Mouse (Mus musculus): ENCODE measurements at regions not wholly inside any gene's neighbourhood (a gene's known extent, or its start where the extent isn't known, plus 50 kb on each side); places are given as distances from the start of the nearest gene placed in this dataset.
A peak's percentile ranks its signal among the peaks of the same experiment; 100 is the strongest.

- ATAC-seq (ENCODE audit: low FRiP score) = peak; percentile 41; the same call in 1 of the 2 replicates
- Histone ChIP-seq H3K4me1 (no peaks in the 10 kb centered on the region), H3K27ac (no peak overlapping the region), H3K9me3 (no peaks in the 10 kb centered on the region), H3K36me3 (replicated peaks) (no peaks in the 10 kb centered on the region), H3K9ac (no peak overlapping the region), H3K4me2 (no peak overlapping the region), H3K4me3 (replicated peaks) (no peak overlapping the region), H3K27me3 (no peaks in the 10 kb centered on the region)
- 3% methylated on average over 2 of the region's 2 CpGs for WGBS
These were observed 94.9 kb upstream of the St8sia4 start for GRCm38 (mm10) chr1:95762244-95762643.

DNA sequence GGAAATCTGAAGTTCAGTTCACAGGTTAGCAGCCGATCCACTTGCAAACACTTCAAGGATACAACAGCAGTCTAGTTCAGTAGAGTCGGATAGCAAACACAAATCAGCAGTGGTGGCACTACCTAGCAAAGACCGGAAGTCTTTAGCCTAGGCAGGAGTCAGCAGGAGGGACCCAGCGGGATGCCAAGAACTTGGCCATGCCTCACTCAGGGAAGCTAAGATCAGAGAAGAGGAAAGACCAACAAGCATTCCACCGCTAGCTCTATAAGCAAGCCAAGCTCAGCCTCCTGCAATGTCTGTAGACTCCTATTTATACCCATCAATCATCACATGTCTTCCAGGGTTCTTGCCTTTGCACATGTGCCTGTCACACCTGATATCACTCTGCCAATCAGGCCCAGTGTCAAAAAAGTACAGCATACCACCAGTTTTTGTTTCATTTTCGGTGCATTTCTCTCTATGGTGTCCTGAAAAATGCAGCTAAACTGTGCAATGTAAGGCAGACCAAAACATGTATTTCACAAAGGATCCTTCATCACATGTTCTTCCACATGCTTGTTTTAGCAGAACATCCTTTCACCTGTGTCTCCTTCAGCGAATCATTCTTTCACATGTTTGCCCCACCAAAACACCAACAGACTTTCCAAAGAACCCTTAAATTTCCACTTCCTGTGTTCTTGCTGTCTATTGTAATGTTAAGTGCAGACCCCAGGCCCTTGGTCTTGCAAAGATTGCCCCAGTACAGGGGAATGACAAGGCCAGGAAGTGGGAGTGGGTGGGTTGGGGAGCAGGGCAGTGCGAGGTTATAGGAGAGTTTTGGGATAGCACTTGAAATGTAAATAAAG, 86.9 kb upstream of the St8sia4 start:
- H3K27me3 ChIP-seq = no peaks in the 10 kb centered on the region
- no peak for ATAC-seq (ENCODE audit: low FRiP score)

GRCm38 (mm10) chr1:95753517-95753916, 86.1 kb upstream of the St8sia4 start:
- Histone ChIP-seq H3K9ac (no peak overlapping the region), H3K27ac (no peak overlapping the region), H3K4me1 (no peaks in the 10 kb centered on the region), H3K4me2 (no peak overlapping the region), H3K27me3 (no peaks in the 10 kb centered on the region), H3K4me3 (replicated peaks) (no peak overlapping the region), H3K9me3 (no peaks in the 10 kb centered on the region), H3K36me3 (replicated peaks) (no peaks in the 10 kb centered on the region)
- ATAC-seq (ENCODE audit: low FRiP score) = no peak
- 94% methylated on average over 1 of the region's 1 CpGs for WGBS

More for the DNA sequence above, 86.9 kb upstream of the St8sia4 start:
- H3K9ac ChIP-seq = no peak overlapping the region
- H3K36me3 ChIP-seq (replicated peaks) = no peaks in the 10 kb centered on the region
- H3K4me2 ChIP-seq = no peak overlapping the region
- H3K4me1 ChIP-seq = no peaks in the 10 kb centered on the region
- no peak overlapping the region for H3K27ac ChIP-seq
- WGBS = 90% methylated on average over 8 of the region's 8 CpGs
- H3K4me3 ChIP-seq (replicated peaks) = no peak overlapping the region
- no peaks in the 10 kb centered on the region for H3K9me3 ChIP-seq

DNA sequence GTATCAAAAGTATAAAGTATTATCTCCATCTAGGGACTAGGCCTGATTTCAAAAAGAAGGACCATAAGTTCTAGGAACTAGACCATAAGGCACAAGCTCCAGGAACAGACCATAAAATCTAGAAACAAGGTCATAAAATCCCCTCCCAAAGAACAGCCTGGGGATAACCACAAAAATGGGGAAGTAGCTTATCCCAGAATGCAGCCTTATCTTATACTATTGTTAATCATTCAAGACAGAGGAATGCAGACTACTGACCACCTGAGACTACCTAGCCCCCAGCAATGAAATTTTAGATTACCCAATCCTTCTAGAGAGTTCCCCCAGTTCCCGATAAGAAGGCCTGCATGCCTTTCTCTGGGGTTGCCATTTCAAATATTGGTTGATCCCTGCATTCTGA, 81.6 kb upstream of the St8sia4 start:
- 80% methylated on average over 1 of the region's 1 CpGs for WGBS
- no peaks in the 10 kb centered on the region for H3K9me3 ChIP-seq
- no peaks in the 10 kb centered on the region for H3K4me1 ChIP-seq
- no peaks in the 10 kb centered on the region for H3K36me3 ChIP-seq (replicated peaks)
- ATAC-seq (ENCODE audit: low FRiP score) = no peak
- no peak overlapping the region for H3K27ac ChIP-seq
- no peak overlapping the region for H3K4me2 ChIP-seq
- no peak overlapping the region for H3K4me3 ChIP-seq (replicated peaks)
- no peak overlapping the region for H3K9ac ChIP-seq
- H3K27me3 ChIP-seq = no peaks in the 10 kb centered on the region

DNA sequence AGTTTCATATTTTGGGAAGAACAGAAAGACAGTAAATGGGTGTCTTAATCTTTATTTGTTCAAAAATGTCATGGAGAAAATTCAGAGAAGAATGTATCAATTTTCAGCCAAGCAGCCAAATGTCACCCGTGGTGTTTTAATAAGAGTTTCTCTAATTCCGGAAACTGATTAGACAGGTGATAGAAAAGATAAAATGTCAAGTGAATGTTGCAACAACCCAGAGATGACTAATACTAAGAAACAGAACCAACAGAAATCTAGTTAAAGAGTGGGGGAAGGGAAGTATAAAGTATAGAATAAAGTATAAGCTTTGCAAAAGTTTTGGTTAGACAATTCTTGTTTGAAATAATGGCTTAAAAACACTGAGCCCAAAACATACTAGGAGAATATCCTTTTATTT, 79.9 kb upstream of the St8sia4 start:
- no peak overlapping the region for H3K4me2 ChIP-seq
- no peaks in the 10 kb centered on the region for H3K27me3 ChIP-seq
- WGBS = 88% methylated on average over 2 of the region's 2 CpGs
- H3K9ac ChIP-seq = no peak overlapping the region
- no peaks in the 10 kb centered on the region for H3K36me3 ChIP-seq (replicated peaks)
- no peaks in the 10 kb centered on the region for H3K4me1 ChIP-seq
- no peak for ATAC-seq (ENCODE audit: low FRiP score)
- H3K27ac ChIP-seq = no peak overlapping the region
- no peak overlapping the region for H3K4me3 ChIP-seq (replicated peaks)
- no peaks in the 10 kb centered on the region for H3K9me3 ChIP-seq

DNA sequence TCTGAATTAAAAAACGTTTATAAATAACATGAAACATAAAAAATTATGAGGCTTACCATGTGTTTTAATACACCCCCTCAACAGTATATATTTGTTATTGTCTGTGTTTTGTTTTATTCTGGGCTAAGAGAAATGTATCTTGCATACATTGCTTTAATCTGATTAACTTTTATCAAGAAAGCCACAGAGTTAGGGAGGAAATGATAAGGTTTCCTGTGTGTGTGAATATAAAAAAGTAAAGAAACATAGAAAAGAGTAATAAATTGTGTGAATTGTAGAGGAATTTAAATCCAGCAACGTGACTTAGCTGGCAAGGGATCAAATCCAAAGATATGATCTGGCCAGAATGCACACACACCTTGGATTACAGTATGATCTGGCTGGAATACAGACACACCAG, 77.1 kb upstream of the St8sia4 start:
- Histone ChIP-seq H3K9ac (no peak overlapping the region), H3K27me3 (no peaks in the 10 kb centered on the region), H3K36me3 (replicated peaks) (no peaks in the 10 kb centered on the region), H3K4me3 (replicated peaks) (no peak overlapping the region), H3K27ac (no peak overlapping the region), H3K4me1 (no peaks in the 10 kb centered on the region), H3K4me2 (no peak overlapping the region), H3K9me3 (no peaks in the 10 kb centered on the region)
- 69% methylated on average over 2 of the region's 2 CpGs for WGBS
- no peak for ATAC-seq (ENCODE audit: low FRiP score)

GRCm38 (mm10) chr1:95743334-95743733, 76.0 kb upstream of the St8sia4 start:
- WGBS = 87% methylated on average over 2 of the region's 2 CpGs
- ATAC-seq (ENCODE audit: low FRiP score) = no peak
- no peak overlapping the region for H3K4me2 ChIP-seq
- H3K27ac ChIP-seq = no peak overlapping the region
- H3K4me3 ChIP-seq (replicated peaks) = no peak overlapping the region
- H3K27me3 ChIP-seq = no peaks in the 10 kb centered on the region
- no peak overlapping the region for H3K9ac ChIP-seq
- H3K36me3 ChIP-seq (replicated peaks) = no peaks in the 10 kb centered on the region
- H3K9me3 ChIP-seq = no peaks in the 10 kb centered on the region
- no peaks in the 10 kb centered on the region for H3K4me1 ChIP-seq

DNA sequence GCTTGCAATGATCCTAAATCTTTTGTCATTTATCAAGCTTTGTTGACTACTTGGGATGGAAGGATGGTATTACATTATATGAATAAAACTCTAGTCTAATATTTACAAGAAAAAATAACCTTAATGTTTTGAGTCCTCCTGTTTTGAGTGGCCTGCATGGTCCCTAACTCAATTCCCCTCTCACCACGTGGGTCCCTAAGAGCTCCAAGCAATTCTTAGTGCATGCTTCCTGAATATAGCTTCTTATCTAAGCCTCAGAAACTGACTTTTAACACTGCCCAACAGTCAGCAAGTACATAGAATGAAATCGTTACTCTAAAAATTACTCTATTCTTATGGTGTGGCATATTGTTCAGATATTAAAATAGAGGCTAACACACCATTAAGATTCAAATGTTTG, 52.1 kb upstream of the St8sia4 start:
- Histone ChIP-seq H3K36me3 (replicated peaks) (no peaks in the 10 kb centered on the region), H3K9me3 (no peaks in the 10 kb centered on the region), H3K27ac (no peak overlapping the region), H3K4me3 (replicated peaks) (no peak overlapping the region), H3K4me1 (no peaks in the 10 kb centered on the region), H3K9ac (no peak overlapping the region), H3K27me3 (no peaks in the 10 kb centered on the region), H3K4me2 (no peak overlapping the region)
- WGBS = 82% methylated on average over 2 of the region's 2 CpGs
- no peak for ATAC-seq (ENCODE audit: low FRiP score)

DNA sequence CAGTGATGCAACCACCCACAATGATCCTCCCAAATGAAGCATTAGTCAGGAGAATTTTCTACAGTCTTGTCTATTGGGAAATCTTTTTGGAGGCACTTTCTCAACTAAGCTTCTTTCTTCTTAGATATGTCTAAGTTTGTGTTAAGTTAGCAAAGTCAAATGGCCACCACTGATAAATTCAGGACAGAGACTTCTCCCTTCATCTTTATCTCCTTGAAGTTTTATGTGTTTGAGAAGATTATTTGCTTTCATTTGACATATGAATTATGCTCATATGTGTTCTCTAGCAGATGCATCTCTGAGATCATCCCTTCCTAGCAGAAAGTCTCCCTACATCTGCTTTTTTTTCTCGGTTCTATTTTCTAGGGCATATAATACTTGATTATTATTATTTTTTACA, 51.4 kb upstream of the St8sia4 start:
- Histone ChIP-seq H3K4me2 (no peak overlapping the region), H3K36me3 (replicated peaks) (no peaks in the 10 kb centered on the region), H3K9ac (no peak overlapping the region), H3K4me3 (replicated peaks) (no peak overlapping the region), H3K4me1 (no peaks in the 10 kb centered on the region), H3K27ac (no peak overlapping the region), H3K27me3 (no peaks in the 10 kb centered on the region), H3K9me3 (no peaks in the 10 kb centered on the region)
- ATAC-seq (ENCODE audit: low FRiP score) = no peak
- 96% methylated on average over 1 of the region's 1 CpGs for WGBS
